Mouse (Mus musculus) left cerebral cortex, postnatal 36 days (tissue): Measurements from ENCODE around the gene Vsig2. TPM values are rescaled to one million over a fixed set of nuclear protein-coding genes. Genes with fewer than 3 reads are reported as not detected.

Experiments
- DNase-seq, 2 experiments: peaks; one replicate each; pipeline ENCODE4 v3.0.0; 2021 to 2022; ENCODE audit warnings: low spot score in 2 of 2, mixed read lengths in 1 of 2
- intact Hi-C: fragments of 180-260 bp; cut with DNase I; formaldehyde crosslinking; loops from one replicate; pipeline ENCODE4 v1.15.1; 2025
- total RNA-seq, 2 experiments: library from RNA; stranded (reverse); gene quantifications; 2 replicates each; pipeline ENCODE4 v1.2.3; 2021

Gene Vsig2
- total RNA-seq, 2 experiments from 2014 or later = 1.4 to 4.1 TPM

DNA sequence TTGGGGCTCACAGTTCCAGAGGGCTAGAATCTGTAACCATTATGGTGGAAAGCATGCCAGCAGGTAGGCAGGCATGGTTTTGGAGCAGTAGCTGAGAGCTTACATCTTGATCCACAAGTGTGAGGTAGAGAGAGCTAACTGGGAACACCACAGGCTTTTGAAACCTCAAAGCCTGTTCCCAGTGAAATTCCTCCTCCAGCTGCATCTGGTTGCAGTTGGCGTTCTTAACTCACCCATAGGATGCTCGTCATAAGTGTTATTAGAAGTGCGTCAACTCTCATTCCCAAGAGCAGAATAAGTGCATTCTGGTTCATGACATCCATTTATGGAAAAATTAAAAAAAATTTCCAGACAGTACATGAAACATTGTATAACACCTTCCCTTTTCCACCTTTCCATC, 54.6 kb downstream of the Vsig2 start:
- intact Hi-C loops = no loop called here

More for the DNA sequence above, 54.6 kb downstream of the Vsig2 start:
- no peak for DNase-seq

Other genes with a start within 250 kb of the Vsig2 start
- gene Ccdc15, start 190.8 kb upstream of the Vsig2 start, total RNA-seq = 1 to 10 TPM; 1.5 to 3.1 TPM
- gene Hepacam, start 171.9 kb upstream of the Vsig2 start, total RNA-seq = 10 to 100 TPM; 62.8 to 64.3 TPM
- gene Robo4, start 137.4 kb upstream of the Vsig2 start, total RNA-seq = 1 to 10 TPM; 7.6 to 7.8 TPM
- 10 to 100 TPM; 21.6 to 33.0 TPM for gene Robo3, start 106.0 kb upstream of the Vsig2 start, total RNA-seq
- 10 to 100 TPM; 18.8 to 26.6 TPM for gene Msantd2, start 49.9 kb upstream of the Vsig2 start, total RNA-seq
- 10 to 100 TPM; 19.5 to 23.0 TPM for gene Esam, start 11.2 kb upstream of the Vsig2 start, total RNA-seq
- 1,000 to 10,000 TPM; 1,855 to 2,522 TPM for gene Nrgn, start 13.6 kb downstream of the Vsig2 start, total RNA-seq
- 10 to 100 TPM; 18.3 to 19.7 TPM for gene Siae, start 16.4 kb downstream of the Vsig2 start, total RNA-seq
- 1 to 10 TPM; 1.8 to 2.9 TPM for gene Spa17, start 74.5 kb downstream of the Vsig2 start, total RNA-seq
- 10 to 100 TPM; 52.4 to 63.4 TPM for gene Tbrg1, start 118.1 kb downstream of the Vsig2 start, total RNA-seq
- gene Panx3, start 130.0 kb downstream of the Vsig2 start, total RNA-seq = not detected
- gene Olfr160, start 177.0 kb downstream of the Vsig2 start, total RNA-seq = not detected
- gene Olfr874, start 205.9 kb downstream of the Vsig2 start, total RNA-seq = not detected
- not detected for gene Olfr875, start 232.6 kb downstream of the Vsig2 start, total RNA-seq